Mouse (Mus musculus) cerebellum, adult 2 months (tissue): ENCODE data around the gene Zscan22.
"Not testable (repeated sequence)": the region's sequence is repeated elsewhere in the genome, so short reads cannot be mapped to it uniquely, and the experiment has no call there.

Experiments
- CTCF ChIP-seq: fragments of 200-500 bp; IDR thresholded peaks from 2 replicates; pipeline ENCODE4 v1.5.1; 2011; ENCODE audit warnings: low read depth, mild to moderate bottlenecking, control low read depth, low read length, moderate library complexity, borderline replicate concordance; ENCODE audit not compliant: insufficient read depth
- POLR2A ChIP-seq: fragments of 200-500 bp; IDR thresholded peaks from 2 replicates; pipeline ENCODE4 v1.6.1; 2011; ENCODE audit warnings: low read length, control low read depth, borderline replicate concordance; ENCODE audit not compliant: insufficient read depth

- TF ChIP-seq CTCF, POLR2A: not testable (repeated sequence)
Observed at GRCm38 (mm10) chr7:12920495-12920894, 22.9 kb downstream of the Zscan22 start.
